Mouse (Mus musculus) olfactory bulb, adult 2 months (tissue): ENCODE data around the gene Gtpbp2.
A peak's percentile ranks its signal among the peaks of the same experiment; 100 is the strongest.

Experiments
- CTCF ChIP-seq: fragments of 200-500 bp; IDR thresholded peaks from 2 replicates; pipeline ENCODE4 v1.5.1; 2012; ENCODE audit warnings: low read depth, mild to moderate bottlenecking, low read length, moderate library complexity; ENCODE audit not compliant: insufficient read depth
- POLR2A ChIP-seq: fragments of 200-500 bp; IDR thresholded peaks from 2 replicates; pipeline ENCODE4 v1.6.1; 2012; ENCODE audit warnings: mild to moderate bottlenecking, low read depth, low read length, moderate library complexity; ENCODE audit not compliant: insufficient read depth

DNA sequence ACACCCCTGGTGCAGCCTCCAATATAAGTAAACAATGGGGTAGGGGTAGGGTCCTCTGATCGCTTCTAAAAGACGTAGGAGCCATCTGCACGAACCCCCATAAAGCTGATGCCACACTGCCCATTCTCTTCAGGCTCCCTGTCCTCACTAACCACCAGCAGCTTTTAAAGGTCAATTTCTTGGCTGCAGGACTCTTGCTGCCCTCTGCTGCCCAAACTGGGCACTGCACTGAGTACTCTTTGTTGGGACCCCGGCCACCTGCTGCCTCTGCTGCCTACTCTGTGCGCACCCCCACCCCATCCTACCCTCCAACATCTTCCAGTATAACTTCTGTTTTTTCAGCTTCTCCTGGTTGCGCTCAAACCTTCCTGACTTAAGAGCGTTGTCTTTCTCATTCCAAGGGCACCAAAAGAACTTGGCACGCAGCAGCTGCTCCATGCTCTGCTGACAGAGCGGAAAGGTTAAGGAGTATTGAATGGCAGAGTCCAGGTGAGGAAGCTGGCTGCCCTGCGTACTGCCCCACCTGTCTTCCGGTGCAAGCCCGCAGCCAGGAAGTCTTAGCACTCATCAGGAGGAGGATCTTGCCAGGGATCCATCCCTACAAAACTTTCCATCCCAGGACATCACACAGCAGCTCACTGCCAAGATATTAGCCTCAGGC lies 28.6 kb upstream of the Gtpbp2 start:
- peak; percentile 82 for TF ChIP-seq CTCF
- no peak for TF ChIP-seq POLR2A
